Mouse (Mus musculus) ES-E14 (cell line): Measurements from ENCODE around the gene Tmem237.
A peak's percentile ranks its signal among the peaks of the same experiment; 100 is the strongest.

Experiments used
- HCFC1 ChIP-seq: IDR thresholded peaks from 2 replicates; pipeline ENCODE4 v1.6.1; 2012; ENCODE audit warnings: low read length, inconsistent platforms, borderline replicate concordance; ENCODE audit not compliant: insufficient read depth
- MAFK ChIP-seq: IDR thresholded peaks from 2 replicates; pipeline ENCODE4 v1.6.1; 2014; ENCODE audit warnings: mild to moderate bottlenecking, low read depth, low read length, inconsistent platforms; ENCODE audit not compliant: insufficient read depth
- ZNF384 ChIP-seq: IDR thresholded peaks from 2 replicates; pipeline ENCODE4 v1.6.1; 2012; ENCODE audit warnings: low read depth, low read length, inconsistent platforms

DNA sequence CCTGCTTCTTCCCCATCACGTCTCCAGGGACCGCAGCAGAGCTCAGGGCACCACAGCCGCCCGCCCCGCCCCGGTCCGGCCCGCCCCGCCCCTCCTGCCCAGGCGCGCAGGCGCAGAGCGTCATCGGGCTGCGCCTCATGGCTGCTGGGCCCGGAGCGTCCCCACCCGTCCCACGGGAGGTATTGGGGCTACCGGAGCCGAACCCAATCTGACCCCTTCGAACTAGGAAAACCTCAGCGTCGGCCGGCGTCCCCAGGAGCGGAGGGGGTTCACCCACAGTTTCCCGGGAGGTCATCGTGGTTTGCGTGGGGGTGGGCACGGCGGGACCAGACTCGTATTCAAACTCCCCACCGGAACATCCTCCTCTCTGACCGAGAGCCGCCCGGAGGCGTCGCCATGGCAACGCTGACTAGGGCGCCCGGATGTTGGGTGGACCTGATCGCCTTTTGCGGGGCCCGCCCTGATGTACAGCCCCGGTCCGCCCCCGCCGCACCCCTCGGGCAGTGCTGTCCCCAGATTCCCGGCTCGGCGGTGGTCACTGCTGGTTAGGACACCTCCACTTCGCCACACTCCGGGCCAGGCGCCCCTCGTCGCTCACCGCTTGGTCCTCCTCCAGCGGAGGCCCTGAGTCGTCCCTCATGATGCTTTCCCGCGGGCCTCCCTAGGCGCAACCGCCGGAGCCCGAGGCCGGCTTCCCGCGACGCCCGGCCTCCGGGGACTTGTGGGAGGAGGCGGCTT is at the start of gene Tmem237:
- TF ChIP-seq MAFK, result no peak
- TF ChIP-seq ZNF384, result no peak
- TF ChIP-seq HCFC1, result peak; percentile 41; the same call in 1 of the 2 replicates
